Comparison of ENCODE assay signal across 13 mouse cellular contexts in the genomic region with DNA sequence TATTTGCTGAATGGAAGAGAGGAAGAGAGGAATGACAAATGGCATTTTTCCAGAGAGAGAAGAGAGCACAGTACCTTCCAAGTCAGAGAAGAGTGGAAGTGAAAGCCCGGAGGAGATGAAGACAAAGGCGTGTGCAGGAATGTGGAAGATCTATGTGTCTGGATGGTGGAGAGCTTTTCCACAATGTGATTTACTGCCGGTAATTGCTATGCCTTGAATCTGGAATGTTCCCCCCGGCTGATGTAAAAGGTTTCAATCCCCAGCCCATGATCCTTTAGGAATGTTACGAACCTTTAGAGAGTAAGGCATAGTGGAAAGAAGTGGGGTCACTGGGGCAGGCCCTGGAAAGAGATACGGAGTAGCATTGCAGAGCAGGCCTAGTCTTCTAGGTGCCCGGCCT.
"Had no signal": no experiment of that assay in that cellular context is flagged by ENCODE, and none has a peak within 500 bp of the region (broad histone marks: within the 10 kb centered on the region; RNA-seq: fewer than 3 reads in every experiment).

No protein-coding gene starts in this region.

- DNase-seq: gastrocnemius, postnatal 14 days; gastrocnemius, postnatal 36 days; heart, adult 11 months; heart, adult 2 months; heart, postnatal 14 days; heart, postnatal 36 days; kidney, adult 11 months; kidney, adult 2 months; kidney, adult 9 months; kidney, postnatal 14 days; kidney, postnatal 36 days; liver; liver, embryonic 13.5 days had no signal
